Mouse (Mus musculus) T-cell, adult 2 months (primary cell): Measurements from ENCODE around the gene Oosp2.

ENCODE experiments used
- DNase-seq: peaks from one replicate; pipeline ENCODE4 v3.0.0; 2022; ENCODE audit warnings: low spot score

The Oosp2 gene

GRCm38 (mm10) chr19:11604603-11605002 lies 55.8 kb downstream of the Oosp2 start, which contains the start of gene Ms4a6d:
Gene Ms4a6d (minus strand): TSS chr19:11604849.
- DNase-seq, result no peak

GRCm38 (mm10) chr19:11602026-11602425 lies 58.3 kb downstream of the Oosp2 start:
- DNase-seq, result peak; percentile 83

GRCm38 (mm10) chr19:11601349-11601748 lies 59.0 kb downstream of the Oosp2 start:
- no peak for DNase-seq
